Mouse (Mus musculus) gastrocnemius, adult 2 months (tissue): ENCODE measurements around the gene Srsf3. TPM values are rescaled to one million over a fixed set of nuclear protein-coding genes. Genes with fewer than 3 reads are reported as not detected.

ENCODE experiments used
- DNase-seq: peaks from one replicate; pipeline ENCODE4 v3.0.0; 2022
- H3K27ac ChIP-seq: fragments of 200-600 bp; 2 replicates; pipeline ENCODE4 v1.8.1; 2022; ENCODE audit warnings: mild to moderate bottlenecking
- H3K4me3 ChIP-seq: fragments of 200-600 bp; 2 replicates; pipeline ENCODE4 v1.8.1; 2022; ENCODE audit warnings: mild to moderate bottlenecking, moderate library complexity
- CTCF ChIP-seq: fragments of 200-600 bp; IDR thresholded peaks from 2 replicates; pipeline ENCODE4 v1.8.1; 2022; ENCODE audit warnings: antibody characterized with exemption, mild to moderate bottlenecking, moderate library complexity
- intact Hi-C: fragments of 180-260 bp; cut with DNase I; formaldehyde crosslinking; loops from one replicate; pipeline ENCODE4 v1.15.1; 2025
- total RNA-seq, 2 experiments: library from RNA; stranded (reverse); gene quantifications; 2 replicates each; pipeline ENCODE4 v1.2.3; 2021

Srsf3 gene
- total RNA-seq, 2 experiments from 2014 or later = 38.8 to 55.6 TPM

- Histone ChIP-seq H3K27ac (peak overlapping the region; percentile 28; the same call in 1 of the 2 replicates), H3K4me3 (no peak overlapping the region)
- no peak for TF ChIP-seq CTCF
- intact Hi-C loops = no loop called here
- DNase-seq = no peak
Measured at GRCm38 (mm10) chr17:29003740-29004139, 28.7 kb upstream of the Srsf3 start.

GRCm38 (mm10) chr17:29005002-29005401 is 27.4 kb upstream of the Srsf3 start:
- intact Hi-C loops = loop anchor here (5.0 kb wide), 1 partner anchor 48 kb away; no protein-coding TSS in a partner anchor
- no peak overlapping the region for H3K27ac ChIP-seq
- peak overlapping the region; percentile 89 for H3K4me3 ChIP-seq
- DNase-seq = no peak
- TF ChIP-seq CTCF = no peak

GRCm38 (mm10) chr17:29006812-29007211 is 25.6 kb upstream of the Srsf3 start:
- DNase-seq = no peak
- peak overlapping the region; percentile 89 for H3K4me3 ChIP-seq
- no peak for TF ChIP-seq CTCF
- intact Hi-C loops = loop anchor here (5.0 kb wide), 1 partner anchor 50 kb away; no protein-coding TSS in a partner anchor
- H3K27ac ChIP-seq = peak overlapping the region; percentile 99

- intact Hi-C loops = loop anchor here (5.0 kb wide), 1 partner anchor 50 kb away; no protein-coding TSS in a partner anchor
- DNase-seq = no peak
Measured at GRCm38 (mm10) chr17:29007243-29007640, 25.2 kb upstream of the Srsf3 start.

GRCm38 (mm10) chr17:29007641-29008325 is 24.6 kb upstream of the Srsf3 start, which contains the start of gene Stk38:
TSS of gene Stk38 (minus strand) at chr17:29007995.
- intact Hi-C loops = loop anchor here (5.0 kb wide), 1 partner anchor 50 kb away; no protein-coding TSS in a partner anchor
- DNase-seq = peak; percentile 96

More at GRCm38 (mm10) chr17:29007243-29007640, 25.2 kb upstream of the Srsf3 start:
- Histone ChIP-seq H3K27ac (peak overlapping the region; percentile 99), H3K4me3 (peak overlapping the region; percentile 89)
- TF ChIP-seq CTCF = no peak

GRCm38 (mm10) chr17:29008326-29008650 is 24.1 kb upstream of the Srsf3 start:
- H3K4me3 ChIP-seq = peak overlapping the region; percentile 89
- DNase-seq = no peak
- peak overlapping the region; percentile 99 for H3K27ac ChIP-seq
- no peak for TF ChIP-seq CTCF
- intact Hi-C loops = loop anchor here (5.0 kb wide), 1 partner anchor 51 kb away; no protein-coding TSS in a partner anchor

More at GRCm38 (mm10) chr17:29007641-29008325, 24.6 kb upstream of the Srsf3 start, which contains the start of gene Stk38:
- H3K4me3 ChIP-seq = peak within 1 kb of the TSS; percentile 89
- peak within 1 kb of the TSS; percentile 99 for H3K27ac ChIP-seq
- no peak for TF ChIP-seq CTCF

GRCm38 (mm10) chr17:29009181-29009580 is 23.2 kb upstream of the Srsf3 start:
- intact Hi-C loops = loop anchor here (5.0 kb wide), 1 partner anchor 52 kb away; no protein-coding TSS in a partner anchor
- Histone ChIP-seq H3K4me3 (no peak overlapping the region), H3K27ac (no peak overlapping the region; the same call in 1 of the 2 replicates)
- no peak for DNase-seq
- TF ChIP-seq CTCF = no peak

- no peak overlapping the region for H3K4me3 ChIP-seq
- intact Hi-C loops = no loop called here
- TF ChIP-seq CTCF = no peak
- peak; percentile 36 for DNase-seq
- H3K27ac ChIP-seq = no peak overlapping the region
Measured at GRCm38 (mm10) chr17:29014235-29014634, 18.2 kb upstream of the Srsf3 start.

GRCm38 (mm10) chr17:29015638-29016037 is 16.8 kb upstream of the Srsf3 start:
- Histone ChIP-seq H3K27ac (no peak overlapping the region), H3K4me3 (no peak overlapping the region)
- no peak for DNase-seq
- intact Hi-C loops = no loop called here
- TF ChIP-seq CTCF = peak; percentile 67

- intact Hi-C loops = no loop called here
- no peak for TF ChIP-seq CTCF
Measured at GRCm38 (mm10) chr17:29016705-29017104, 15.7 kb upstream of the Srsf3 start.

GRCm38 (mm10) chr17:29018292-29018984 is 14.0 kb upstream of the Srsf3 start:
- intact Hi-C loops = no loop called here
- no peak overlapping the region for H3K4me3 ChIP-seq
- peak; percentile 57 for TF ChIP-seq CTCF
- peak; percentile 74 for DNase-seq
- peak overlapping the region; percentile 80 for H3K27ac ChIP-seq

More at GRCm38 (mm10) chr17:29016705-29017104, 15.7 kb upstream of the Srsf3 start:
- Histone ChIP-seq H3K27ac (peak overlapping the region; percentile 80; the same call in 1 of the 2 replicates), H3K4me3 (no peak overlapping the region)
- DNase-seq = no peak

GRCm38 (mm10) chr17:29019391-29019790 is 13.0 kb upstream of the Srsf3 start:
- intact Hi-C loops = no loop called here
- H3K27ac ChIP-seq = peak overlapping the region; percentile 80
- TF ChIP-seq CTCF = no peak
- DNase-seq = no peak
- no peak overlapping the region for H3K4me3 ChIP-seq

GRCm38 (mm10) chr17:29020444-29020843 is 12.0 kb upstream of the Srsf3 start:
- DNase-seq = peak; percentile 42
- peak; percentile 58 for TF ChIP-seq CTCF
- intact Hi-C loops = loop anchor here (5.0 kb wide), 1 partner anchor 33 kb away; no protein-coding TSS in a partner anchor
- no peak overlapping the region for H3K4me3 ChIP-seq
- H3K27ac ChIP-seq = no peak overlapping the region
